Comparison of ENCODE assay signal across 21 mouse cellular contexts in the genomic region with DNA sequence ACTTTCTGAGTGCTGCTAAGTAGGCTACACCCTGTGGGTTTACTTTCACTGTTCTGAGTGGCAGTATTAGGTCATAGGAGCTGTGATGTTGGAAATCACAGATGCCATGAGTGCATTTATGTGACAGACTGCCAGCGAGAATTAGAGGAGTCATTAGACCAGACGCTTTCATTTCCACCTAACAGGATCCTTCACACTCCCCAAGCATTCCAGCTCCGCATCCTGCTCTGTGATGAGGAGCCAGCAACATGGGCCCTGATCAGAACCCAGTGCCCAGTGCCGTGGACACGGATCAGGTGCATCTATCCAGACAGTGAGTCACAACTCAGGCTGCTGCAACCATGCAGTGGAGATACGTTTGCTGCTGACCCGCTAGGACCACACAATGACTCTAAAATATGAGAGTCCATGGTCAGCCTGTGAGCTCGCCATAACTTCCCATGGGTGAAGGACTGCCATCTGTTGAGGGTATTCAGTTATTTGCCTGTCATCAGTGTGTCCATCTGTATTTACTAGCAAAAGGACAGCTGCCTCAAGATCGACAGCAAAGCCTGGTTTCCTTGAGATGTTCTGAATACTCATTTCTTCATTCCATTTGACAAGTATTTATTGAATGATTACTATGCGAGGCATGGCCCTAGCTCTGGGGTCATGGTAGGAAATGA.
DNase-seq lines count a peak whose midpoint lies in the region; ATAC-seq and TF ChIP-seq lines count a peak whose summit lies in the region.
"Had no signal": no experiment of that assay in that cellular context is flagged by ENCODE, and none has a peak within 500 bp of the region (broad histone marks: within the 10 kb centered on the region; RNA-seq: fewer than 3 reads in every experiment).

No protein-coding gene starts in this region.

- no peak overlapping the region for H3K27ac ChIP-seq in forebrain, embryonic 11.5 days (ENCODE audit: low read depth, low read length)
- H3K27ac ChIP-seq in forebrain, embryonic 16.5 days (ENCODE audit: low read length), result no peak overlapping the region
- peak overlapping the region; percentile 18; the same call in 1 of the 2 replicates for H3K27ac ChIP-seq in layer of hippocampus, adult 2 months
- H3K27ac ChIP-seq: embryonic facial prominence, embryonic 10.5 days; heart, embryonic 10.5 days; kidney, postnatal 0 days; midbrain, embryonic 12.5 days; stomach, embryonic 15.5 days had no signal

- DNase-seq in forebrain, embryonic 11.5 days (ENCODE audit: low spot score), result no peak
- no peak for DNase-seq in layer of hippocampus, adult 2 months (ENCODE audit: low spot score in 2 of 2)
- DNase-seq in layer of hippocampus, postnatal 14 days (ENCODE audit: low spot score in 2 of 2), result no peak
- peak; percentile 73 for DNase-seq in Muller cell, postnatal 12 days (ENCODE audit: inconsistent ontology term)
- DNase-seq in cerebellum, postnatal 14 days, result peak; percentile 19 to 30
- no peak for DNase-seq in adrenal gland, postnatal 14 days
- no peak for DNase-seq in heart, postnatal 4 days
- DNase-seq: adrenal gland, adult 8-10 months; kidney, adult 18-20 months; layer of hippocampus, postnatal 36 days; liver, postnatal 0 days; right cerebral cortex, postnatal 25 days; thymus, adult 18-20 months; thymus, postnatal 4 days had no signal

- 91% methylated on average over 10 of the region's 10 CpGs for WGBS in forebrain, embryonic 11.5 days
- 80% methylated on average over 10 of the region's 10 CpGs for WGBS in forebrain, embryonic 16.5 days

- ATAC-seq in forebrain, embryonic 11.5 days (replicated peaks; ENCODE audit: low FRiP score), result 0 out of 2 replicates have a peak, but pooled peaks have one; percentile 49
- ATAC-seq in forebrain, embryonic 16.5 days, result no peak
- ATAC-seq: forebrain, embryonic 14.5 days; liver, postnatal 0 days had no signal

- H3K27me3 ChIP-seq in forebrain, embryonic 11.5 days (ENCODE audit: control insufficient read depth, insufficient read depth, low read length), result no peaks in the 10 kb centered on the region
- peaks cover 4% of the 10 kb centered on the region; the same call in 1 of the 2 replicates for H3K27me3 ChIP-seq in forebrain, embryonic 16.5 days (replicated peaks; ENCODE audit: control insufficient read depth, insufficient read depth, low read length)
- H3K27me3 ChIP-seq: stomach, embryonic 15.5 days had no signal

- H3K4me3 ChIP-seq in forebrain, embryonic 11.5 days (ENCODE audit: low read depth, low read length), result no peak overlapping the region
- H3K4me3 ChIP-seq in forebrain, embryonic 16.5 days (replicated peaks; ENCODE audit: low read length), result no peak overlapping the region
- H3K4me3 ChIP-seq in layer of hippocampus, adult 2 months, result no peak overlapping the region
- H3K4me3 ChIP-seq: embryonic facial prominence, embryonic 10.5 days; heart, embryonic 10.5 days; midbrain, embryonic 12.5 days; stomach, embryonic 15.5 days had no signal

- no peak overlapping the region for H3K4me2 ChIP-seq in forebrain, embryonic 11.5 days (ENCODE audit: low read depth, low read length, severe bottlenecking)
- H3K4me2 ChIP-seq in forebrain, embryonic 16.5 days (ENCODE audit: low read length), result no peak overlapping the region
- H3K4me2 ChIP-seq: midbrain, embryonic 12.5 days; stomach, embryonic 15.5 days had no signal

- no peak for TF ChIP-seq CTCF in layer of hippocampus, adult 2 months (conservative IDR thresholded peaks at IDR 0.05)

- no peaks in the 10 kb centered on the region for H3K36me3 ChIP-seq in forebrain, embryonic 11.5 days (ENCODE audit: control insufficient read depth, insufficient read depth, low read length)
- H3K36me3 ChIP-seq in forebrain, embryonic 16.5 days (ENCODE audit: control insufficient read depth, insufficient read depth), result no peaks in the 10 kb centered on the region
- H3K36me3 ChIP-seq: embryonic facial prominence, embryonic 10.5 days; heart, embryonic 10.5 days; midbrain, embryonic 12.5 days; stomach, embryonic 15.5 days had no signal

- no peaks in the 10 kb centered on the region for H3K4me1 ChIP-seq in forebrain, embryonic 11.5 days (replicated peaks; ENCODE audit: control insufficient read depth, insufficient read depth, low read length)
- H3K4me1 ChIP-seq in forebrain, embryonic 16.5 days (replicated peaks; ENCODE audit: control insufficient read depth, insufficient read depth, low read length), result no peaks in the 10 kb centered on the region

- H3K9me3 ChIP-seq in forebrain, embryonic 11.5 days (ENCODE audit: control insufficient read depth, low read length), result no peaks in the 10 kb centered on the region
- H3K9me3 ChIP-seq in forebrain, embryonic 16.5 days (ENCODE audit: control insufficient read depth, low read length), result no peaks in the 10 kb centered on the region
- H3K9me3 ChIP-seq: embryonic facial prominence, embryonic 10.5 days; heart, embryonic 10.5 days; midbrain, embryonic 12.5 days; stomach, embryonic 15.5 days had no signal

- H3K9ac ChIP-seq in forebrain, embryonic 11.5 days (ENCODE audit: low read length), result no peak overlapping the region
- no peak overlapping the region for H3K9ac ChIP-seq in forebrain, embryonic 16.5 days (replicated peaks; ENCODE audit: low read depth, low read length)
- H3K9ac ChIP-seq: liver, postnatal 0 days; midbrain, embryonic 12.5 days; stomach, embryonic 15.5 days had no signal

Comparison
In these comparisons a context has a peak if more than half of its experiments do, and no peak if none do; other contexts are left out.
1. DNase-seq: peak in Muller cell, postnatal 12 days (single experiment) and cerebellum, postnatal 14 days (2 of 2); none in forebrain, embryonic 11.5 days (single experiment), layer of hippocampus, adult 2 months (0 of 2), layer of hippocampus, postnatal 14 days (0 of 2), adrenal gland, postnatal 14 days (single experiment) and heart, postnatal 4 days (single experiment).